Mouse (Mus musculus) gastrocnemius, postnatal 14 days (tissue): ENCODE data around the gene Abca17. TPM values are rescaled to one million over a fixed set of nuclear protein-coding genes. Genes with fewer than 3 reads are reported as not detected.

Experiments used
- DNase-seq: peaks from one replicate; pipeline ENCODE4 v3.0.0; 2021; ENCODE audit warnings: mixed read lengths
- intact Hi-C: fragments of 180-260 bp; cut with DNase I; formaldehyde crosslinking; loops from one replicate; pipeline ENCODE4 v1.15.1; 2025; ENCODE audit warnings: low total_unique reads
- long read RNA-seq, 2 experiments: library from polyadenylated mRNA; stranded (forward); transcript quantifications; one replicate each; pipeline ENCODE4 v2.0.0; 2021
- total RNA-seq, 2 experiments: library from RNA; stranded (reverse); gene quantifications; 2 replicates each; pipeline ENCODE4 v1.2.3; 2021

The Abca17 gene
- under 1 TPM in 1 of 2 experiments, not detected in 1; 0.09 TPM for total RNA-seq
- long read RNA-seq, experiment 1: 0 reads
- long read RNA-seq, experiment 2: 0 reads

- intact Hi-C loops: no loop called here
Observed at GRCm38 (mm10) chr17:24350926-24351759, at the start of gene Abca17. Abca17 (minus strand) TSS chr17:24351068.

DNA sequence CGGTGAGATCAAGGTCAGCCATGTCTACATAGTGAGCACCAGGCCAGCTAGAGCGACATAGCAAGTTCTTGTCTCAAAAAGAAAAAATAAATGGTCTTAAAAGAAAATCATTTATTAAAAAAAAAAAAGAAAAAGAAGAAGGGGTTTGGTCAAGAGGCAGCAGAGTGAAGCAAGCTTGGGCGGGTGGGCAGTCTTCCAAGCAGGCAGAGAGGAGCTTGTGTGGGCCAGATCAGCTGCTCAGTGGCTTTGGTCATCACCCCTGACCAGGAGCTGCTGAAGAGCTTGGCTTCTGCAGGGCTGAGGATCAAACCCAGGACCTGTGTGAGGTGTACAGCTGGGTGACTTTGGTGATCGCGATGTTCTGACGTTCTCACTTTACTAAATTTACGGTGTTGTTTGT, 43.6 kb upstream of the Abca17 start:
- intact Hi-C loops: no loop called here
- no peak for DNase-seq

More at GRCm38 (mm10) chr17:24350926-24351759, at the start of gene Abca17:
- peak; percentile 23 for DNase-seq

DNA sequence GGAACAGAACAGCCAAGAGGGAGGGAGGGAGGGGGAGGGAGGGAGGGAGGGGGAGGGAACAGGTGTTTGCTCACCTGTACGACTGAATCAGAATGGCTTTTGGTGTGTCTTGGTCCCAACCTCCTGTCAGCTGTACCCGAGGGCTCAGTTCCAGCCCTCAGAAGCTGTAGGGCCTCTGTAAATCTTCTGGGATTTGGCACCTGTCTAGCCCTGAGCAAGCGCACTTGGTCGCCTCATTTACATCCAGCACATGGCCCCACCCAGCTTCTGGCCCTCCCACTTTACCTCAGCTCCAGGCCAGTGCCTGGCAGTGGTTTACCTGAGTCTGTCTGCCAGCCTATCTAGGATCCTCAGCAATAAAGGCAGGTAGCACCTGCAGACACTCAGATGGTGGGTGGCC, 42.7 kb upstream of the Abca17 start:
- DNase-seq: no peak
- intact Hi-C loops: no loop called here

DNA sequence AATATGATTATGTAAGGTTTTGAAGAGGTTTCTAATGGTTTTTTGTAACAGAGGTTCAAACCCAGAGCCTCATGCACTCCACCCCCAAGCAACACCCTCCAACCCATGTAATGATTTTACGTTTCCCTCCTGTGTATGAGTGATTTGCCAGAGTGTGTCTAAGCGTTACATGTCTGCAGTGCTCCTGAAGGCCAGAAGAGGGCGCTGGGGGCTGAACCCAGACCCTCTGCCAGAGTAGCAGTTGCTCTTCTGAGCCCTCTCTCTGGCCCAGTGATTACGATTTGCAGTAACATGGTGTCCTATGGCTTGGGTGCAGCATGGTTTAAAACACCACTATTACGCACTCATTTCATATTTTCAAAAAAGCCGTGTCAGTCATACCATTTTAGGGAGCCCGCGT, 40.3 kb upstream of the Abca17 start:
- DNase-seq: no peak
- intact Hi-C loops: no loop called here

GRCm38 (mm10) chr17:24389865-24390264, 39.0 kb upstream of the Abca17 start:
- intact Hi-C loops: loop anchor here (5.0 kb wide), 2 partner anchors 218 to 233 kb away; no protein-coding TSS in a partner anchor
- peak; percentile 53 for DNase-seq

GRCm38 (mm10) chr17:24388711-24389110, 37.8 kb upstream of the Abca17 start:
- no peak for DNase-seq
- intact Hi-C loops: loop anchor here (5.0 kb wide), 2 partner anchors 216 to 231 kb away; no protein-coding TSS in a partner anchor

DNA sequence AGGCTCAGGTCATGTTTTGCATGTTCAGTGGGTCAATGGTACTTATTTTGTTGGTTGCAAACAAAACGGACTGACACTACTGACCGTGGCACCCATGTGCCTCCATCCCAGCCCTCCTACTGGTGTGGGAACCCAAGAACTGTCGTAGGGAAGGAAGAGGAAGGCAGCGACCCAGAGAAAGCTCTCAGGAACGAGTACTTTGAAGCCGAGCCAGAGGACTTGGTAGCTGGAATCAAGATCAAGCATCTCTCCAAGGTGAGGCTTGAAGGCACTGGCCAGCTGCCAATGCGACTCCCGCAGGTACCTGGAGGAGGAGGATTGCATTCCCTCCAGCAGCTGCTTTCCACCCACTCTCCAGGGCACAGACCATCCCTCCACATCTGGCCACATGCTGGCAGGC, 32.9 kb upstream of the Abca17 start:
- intact Hi-C loops: no loop called here
- no peak for DNase-seq

- intact Hi-C loops: no loop called here
- no peak for DNase-seq
Observed at GRCm38 (mm10) chr17:24378496-24378895, 27.6 kb upstream of the Abca17 start.

DNA sequence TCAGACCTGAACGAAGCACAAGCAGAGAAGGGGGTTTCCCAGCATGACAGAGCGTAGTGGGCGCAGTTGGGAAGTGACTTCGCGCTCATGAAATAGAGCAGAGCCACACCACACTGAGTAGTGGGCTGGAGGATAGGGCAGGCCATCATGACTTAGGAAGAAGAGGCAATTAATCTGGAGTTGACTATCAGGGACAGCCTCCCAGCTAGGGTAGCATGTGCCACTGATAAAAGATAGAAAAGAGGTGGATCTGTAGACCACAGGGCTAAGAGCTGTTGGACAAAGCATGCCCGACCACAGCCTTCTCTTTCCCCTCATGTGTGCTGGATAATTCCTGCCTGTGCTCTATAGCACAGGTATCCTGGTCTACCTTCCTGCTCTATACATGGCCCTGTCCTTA, 25.0 kb upstream of the Abca17 start:
- intact Hi-C loops: no loop called here
- no peak for DNase-seq

- DNase-seq: no peak
- intact Hi-C loops: no loop called here
Observed at GRCm38 (mm10) chr17:24375094-24375712, 24.3 kb upstream of the Abca17 start.

GRCm38 (mm10) chr17:24365863-24366262, 15.0 kb upstream of the Abca17 start:
- intact Hi-C loops: no loop called here
- no peak for DNase-seq

DNA sequence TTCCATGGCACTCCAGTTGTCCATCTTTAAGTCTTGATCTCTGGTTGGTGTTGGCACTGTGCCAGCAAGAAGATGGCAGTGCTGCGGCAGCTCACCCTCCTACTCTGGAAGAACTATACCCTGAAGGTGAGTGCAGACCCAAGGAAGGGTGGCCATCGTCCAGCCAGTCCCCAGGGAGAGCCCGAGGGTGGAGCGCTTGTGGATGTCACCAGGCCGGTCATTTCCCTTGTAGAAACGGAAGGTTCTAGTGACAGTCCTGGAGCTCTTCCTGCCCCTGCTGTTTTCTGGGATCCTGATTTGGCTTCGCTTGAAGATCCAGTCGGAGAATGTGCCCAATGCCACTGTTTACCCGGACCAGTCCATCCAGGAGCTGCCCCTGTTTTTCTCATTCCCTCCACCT, 13.6 kb upstream of the Abca17 start:
- no peak for DNase-seq
- intact Hi-C loops: no loop called here

- DNase-seq: no peak
- intact Hi-C loops: no loop called here
Observed at GRCm38 (mm10) chr17:24362527-24362926, 11.7 kb upstream of the Abca17 start.

GRCm38 (mm10) chr17:24361291-24361690, 10.4 kb upstream of the Abca17 start:
- intact Hi-C loops: no loop called here
- no peak for DNase-seq

- no peak for DNase-seq
- intact Hi-C loops: no loop called here
Observed at GRCm38 (mm10) chr17:24360841-24361240, 10.0 kb upstream of the Abca17 start.

- no peak for DNase-seq
- intact Hi-C loops: no loop called here
Observed at GRCm38 (mm10) chr17:24359903-24360302, 9.0 kb upstream of the Abca17 start.

GRCm38 (mm10) chr17:24359006-24359405, 8.1 kb upstream of the Abca17 start:
- intact Hi-C loops: no loop called here
- DNase-seq: no peak

- intact Hi-C loops: no loop called here
- no peak for DNase-seq
Observed at GRCm38 (mm10) chr17:24355284-24355683, 4.4 kb upstream of the Abca17 start.

DNA sequence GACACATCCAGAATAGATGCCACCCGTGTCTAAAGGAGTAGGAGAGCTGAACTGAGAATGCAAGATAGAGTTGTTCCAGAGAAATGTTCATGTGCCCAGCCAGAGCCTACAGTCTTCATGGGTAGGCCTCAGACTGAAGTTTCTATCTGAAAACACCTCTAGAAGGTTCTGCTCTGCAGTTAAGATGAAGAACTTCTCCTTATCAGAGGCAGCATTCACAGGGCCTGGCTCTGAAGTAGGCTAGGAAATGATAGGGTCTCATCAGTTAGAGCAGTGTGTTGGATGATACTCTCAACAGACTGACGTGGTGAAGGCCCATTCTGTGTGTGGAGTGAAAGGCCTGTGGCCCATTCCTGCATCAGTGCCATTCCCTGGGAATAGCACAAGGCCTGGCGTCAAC, 3.1 kb upstream of the Abca17 start:
- intact Hi-C loops: no loop called here
- no peak for DNase-seq

DNA sequence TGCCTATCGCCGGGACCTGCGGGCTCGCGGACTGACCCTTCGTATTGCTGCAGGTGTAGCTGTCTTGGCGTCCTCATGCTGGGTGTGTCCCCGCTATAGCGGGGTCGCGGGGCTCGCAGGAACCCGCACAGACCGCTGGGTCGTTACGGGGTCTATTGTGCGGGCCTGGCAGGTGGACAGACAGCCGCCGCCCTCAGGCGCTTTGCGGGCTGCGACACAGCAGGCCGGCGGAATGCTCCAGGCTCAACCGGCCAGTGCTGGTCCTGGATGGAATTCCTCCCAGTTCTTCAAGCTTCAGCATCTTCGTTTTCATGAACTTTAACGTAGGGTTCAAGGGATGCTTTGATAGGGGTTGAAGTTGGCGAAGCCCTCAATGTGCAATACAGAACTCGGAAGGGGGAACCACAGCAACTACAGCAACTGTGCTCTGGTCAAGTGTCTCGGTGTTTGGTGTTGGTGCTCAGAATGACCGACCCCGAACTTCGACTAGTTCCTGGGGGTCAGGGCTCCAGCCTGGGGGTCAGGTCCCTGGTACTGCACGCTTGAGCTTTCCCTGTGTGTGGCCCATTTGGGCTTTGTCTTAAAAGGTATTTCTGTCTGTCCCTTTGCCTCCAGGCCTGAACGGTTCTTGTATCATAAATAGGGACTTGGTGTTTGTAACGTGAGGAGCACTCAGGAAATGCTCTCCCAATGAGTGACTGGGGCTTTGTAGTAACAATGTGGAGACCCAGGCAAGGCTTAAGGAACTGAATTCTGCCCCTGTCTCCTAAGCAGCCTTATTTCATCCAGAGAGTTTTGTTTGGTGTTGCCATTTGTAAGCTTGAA, 1.7 kb upstream of the Abca17 start:
- intact Hi-C loops: no loop called here
- no peak for DNase-seq
